Mouse (Mus musculus) limb, embryonic 14.5 days (tissue): ENCODE measurements around the gene Cst3. TPM values are rescaled to one million over a fixed set of nuclear protein-coding genes. Genes with fewer than 3 reads are reported as not detected.

Experiments used
- ATAC-seq: fragments of 200-750 bp; cut with Nextera tagmentation; 2 replicates; pipeline ENCODE4 v1.8.0; 2017; ENCODE audit warnings: low read depth, moderate number of reproducible peaks, moderate TSS enrichment; ENCODE audit not compliant: low FRiP score
- DNase-seq: peaks from one replicate; pipeline ENCODE4 v3.0.0-alpha.2; 2015; ENCODE audit warnings: low spot score
- H3K27ac ChIP-seq: fragments of 300-500 bp; sonication (generic); replicated peaks from 2 replicates; pipeline ENCODE4 v1.5.1; 2014; ENCODE audit warnings: low read depth, mild to moderate bottlenecking, low read length, moderate library complexity, mixed read lengths
- H3K27me3 ChIP-seq: fragments of 300-500 bp; sonication (generic); 2 replicates; pipeline ENCODE4 v1.6.1; 2014; ENCODE audit warnings: low read length, mixed read lengths; ENCODE audit not compliant: control insufficient read depth, insufficient read depth
- H3K36me3 ChIP-seq: fragments of 300-500 bp; sonication (generic); 2 replicates; pipeline ENCODE4 v1.6.1; 2014; ENCODE audit warnings: mild to moderate bottlenecking, low read length, moderate library complexity, mixed read lengths; ENCODE audit not compliant: control insufficient read depth, insufficient read depth
- H3K4me1 ChIP-seq: fragments of 300-500 bp; sonication (generic); 2 replicates; pipeline ENCODE4 v1.6.1; 2014; ENCODE audit warnings: antibody characterized with exemption, low read length, mixed read lengths; ENCODE audit not compliant: control insufficient read depth, insufficient read depth
- H3K4me2 ChIP-seq: fragments of 300-500 bp; sonication (generic); replicated peaks from 2 replicates; pipeline ENCODE4 v1.6.1; 2014; ENCODE audit warnings: low read depth, mild to moderate bottlenecking, low read length, moderate library complexity; ENCODE audit not compliant: severe bottlenecking
- H3K4me3 ChIP-seq: fragments of 300-500 bp; sonication (generic); replicated peaks from 2 replicates; pipeline ENCODE4 v1.5.1; 2014; ENCODE audit warnings: low read length
- H3K9ac ChIP-seq: fragments of 300-500 bp; sonication (generic); 2 replicates; pipeline ENCODE4 v1.6.1; 2014; ENCODE audit warnings: mild to moderate bottlenecking, low read depth, low read length, moderate library complexity; ENCODE audit not compliant: severe bottlenecking
- H3K9me3 ChIP-seq: fragments of 300-500 bp; sonication (generic); 2 replicates; pipeline ENCODE4 v1.6.1; 2016; ENCODE audit warnings: low read length; ENCODE audit not compliant: control insufficient read depth
- POLR2A ChIP-seq: fragments of 200-500 bp; IDR thresholded peaks from 2 replicates; pipeline ENCODE4 v1.8.0; 2012; ENCODE audit warnings: inconsistent platforms, mild to moderate bottlenecking, moderate library complexity, borderline replicate concordance; ENCODE audit not compliant: insufficient read depth, insufficient read length; ENCODE audit errors: extremely low read depth
- WGBS: fragments of 180-500 bp; shearing (Covaris S2); extraction: QIAGEN DNeasy Blood & Tissue Kit; methylation state at CpG from one replicate; pipeline ENCODE4 v1.1.7; 2014; 5-methylcytosine and 5-hydroxymethylcytosine counted together
- polyA plus RNA-seq, 2 experiments: library from polyadenylated mRNA; depleted of rRNA in 1 of 2; stranded (reverse) in 1 of 2; unstranded in 1 of 2; fragments of >200 nt; fragmentation: Nextera tagmentation in 1 of 2; extraction: Ambion mirVana in 1 of 2; gene quantifications; 2 replicates each; pipeline versions ENCODE4 v1.2.1 to v1.2.3; 2012 to 2014

The Cst3 gene
- polyA plus RNA-seq, 2 experiments: 413 to 558 TPM

DNA sequence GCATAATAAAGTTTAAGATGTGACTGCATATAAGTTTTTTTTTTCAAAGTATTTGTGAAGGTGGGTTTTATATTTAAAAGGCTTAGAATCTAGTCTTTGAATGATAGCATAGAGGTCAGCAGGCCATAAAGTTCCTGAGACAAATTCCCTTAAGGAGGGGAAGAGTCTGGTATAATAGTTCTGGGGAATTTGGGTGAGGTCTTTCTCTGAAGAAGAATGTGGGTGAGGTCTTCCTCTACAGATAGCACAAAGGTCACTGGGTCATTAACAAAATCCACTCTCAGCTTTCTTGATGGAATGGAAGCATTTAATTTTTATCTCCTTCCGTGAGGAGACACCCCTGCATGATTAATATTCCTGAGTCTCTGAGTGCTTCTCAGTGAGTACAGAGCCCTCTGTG lies 49.5 kb downstream of the Cst3 start:
- H3K4me1 ChIP-seq: no peaks in the 10 kb centered on the region
- no peaks in the 10 kb centered on the region for H3K27me3 ChIP-seq
- H3K9me3 ChIP-seq: no peaks in the 10 kb centered on the region
- no peak overlapping the region for H3K4me2 ChIP-seq
- WGBS: 53% methylated on average over 1 of the region's 1 CpGs
- no peaks in the 10 kb centered on the region for H3K36me3 ChIP-seq
- H3K4me3 ChIP-seq: no peak overlapping the region
- ATAC-seq: no peak
- DNase-seq: no peak
- H3K27ac ChIP-seq: no peak overlapping the region
- H3K9ac ChIP-seq: no peak overlapping the region
- no peak for TF ChIP-seq POLR2A

Other genes with a start within 250 kb of the Cst3 start
- gene Nxt1, start 203.1 kb downstream of the Cst3 start, polyA plus RNA-seq (2012; rRNA removed): 64.5 and 70.8 TPM in 2 replicates
- gene Nxt1, start 203.1 kb downstream of the Cst3 start, polyA plus RNA-seq (2014; fragmentation: Nextera tagmentation; extraction: Ambion mirVana): 89.5 and 91.6 TPM in 2 replicates
- gene Gzf1, start 194.7 kb downstream of the Cst3 start, polyA plus RNA-seq (2012; rRNA removed): 13.6 and 15.3 TPM in 2 replicates
- 21.6 and 22.4 TPM in 2 replicates for gene Gzf1, start 194.7 kb downstream of the Cst3 start, polyA plus RNA-seq (2014; fragmentation: Nextera tagmentation; extraction: Ambion mirVana)
- gene Napb, start 143.2 kb downstream of the Cst3 start, polyA plus RNA-seq (2012; rRNA removed): 6.7 and 6.9 TPM in 2 replicates
- gene Napb, start 143.2 kb downstream of the Cst3 start, polyA plus RNA-seq (2014; fragmentation: Nextera tagmentation; extraction: Ambion mirVana): 4.1 and 4.4 TPM in 2 replicates
- gene Cstl1, start 125.3 kb downstream of the Cst3 start, polyA plus RNA-seq (2012; rRNA removed): not detected in 2 replicates
- not detected in 2 replicates for gene Cstl1, start 125.3 kb downstream of the Cst3 start, polyA plus RNA-seq (2014; fragmentation: Nextera tagmentation; extraction: Ambion mirVana)
- gene Cst11, start 104.2 kb downstream of the Cst3 start, polyA plus RNA-seq (2012; rRNA removed): not detected in 2 replicates
- not detected in 2 replicates for gene Cst11, start 104.2 kb downstream of the Cst3 start, polyA plus RNA-seq (2014; fragmentation: Nextera tagmentation; extraction: Ambion mirVana)
- gene 8030411F24Rik, start 93.7 kb downstream of the Cst3 start, polyA plus RNA-seq (2012; rRNA removed): not detected in 2 replicates
- gene 8030411F24Rik, start 93.7 kb downstream of the Cst3 start, polyA plus RNA-seq (2014; fragmentation: Nextera tagmentation; extraction: Ambion mirVana): not detected in 2 replicates
- gene Cst12, start 86.3 kb downstream of the Cst3 start, polyA plus RNA-seq (2012; rRNA removed): not detected in 2 replicates
- not detected in 2 replicates for gene Cst12, start 86.3 kb downstream of the Cst3 start, polyA plus RNA-seq (2014; fragmentation: Nextera tagmentation; extraction: Ambion mirVana)
- gene Cst8, start 76.9 kb downstream of the Cst3 start, polyA plus RNA-seq (2012; rRNA removed): not detected in 2 replicates
- not detected in 2 replicates for gene Cst8, start 76.9 kb downstream of the Cst3 start, polyA plus RNA-seq (2014; fragmentation: Nextera tagmentation; extraction: Ambion mirVana)
- gene Cst13, start 55.6 kb downstream of the Cst3 start, polyA plus RNA-seq (2012; rRNA removed): not detected in 2 replicates
- not detected in 2 replicates for gene Cst13, start 55.6 kb downstream of the Cst3 start, polyA plus RNA-seq (2014; fragmentation: Nextera tagmentation; extraction: Ambion mirVana)
- gene Cst9, start 40.5 kb downstream of the Cst3 start, polyA plus RNA-seq (2012; rRNA removed): not detected in 2 replicates
- not detected in 2 replicates for gene Cst9, start 40.5 kb downstream of the Cst3 start, polyA plus RNA-seq (2014; fragmentation: Nextera tagmentation; extraction: Ambion mirVana)
- gene 9230104L09Rik, start 10.7 kb downstream of the Cst3 start, polyA plus RNA-seq (2012; rRNA removed): 0.20 TPM in 1 of 2 replicates, not detected in the other
- gene 9230104L09Rik, start 10.7 kb downstream of the Cst3 start, polyA plus RNA-seq (2014; fragmentation: Nextera tagmentation; extraction: Ambion mirVana): not detected in 2 replicates
- gene Gm1330, start 127.6 kb upstream of the Cst3 start, polyA plus RNA-seq (2012; rRNA removed): not detected in 2 replicates
- not detected in 2 replicates for gene Gm1330, start 127.6 kb upstream of the Cst3 start, polyA plus RNA-seq (2014; fragmentation: Nextera tagmentation; extraction: Ambion mirVana)
- not detected in 2 replicates for gene Gm10750, start 141.5 kb upstream of the Cst3 start, polyA plus RNA-seq (2012; rRNA removed)
- not detected in 2 replicates for gene Gm10750, start 141.5 kb upstream of the Cst3 start, polyA plus RNA-seq (2014; fragmentation: Nextera tagmentation; extraction: Ambion mirVana)